Mouse (Mus musculus): ENCODE measurements around the gene Il16.

Gene Il16

GRCm38 (mm10) chr7:83682640-83683274, 62.8 kb downstream of the Il16 start:
- DNase-seq (ENCODE audit: low spot score in 2 of 2): no peak

- DNase-seq (ENCODE audit: low spot score in 2 of 2): no peak
Measured at GRCm38 (mm10) chr7:83678506-83678905, 67.0 kb downstream of the Il16 start.

- no peak for DNase-seq (ENCODE audit: low spot score in 2 of 2)
Measured at GRCm38 (mm10) chr7:83677296-83677695, 68.2 kb downstream of the Il16 start.

GRCm38 (mm10) chr7:83675545-83676254, 69.8 kb downstream of the Il16 start:
- DNase-seq (ENCODE audit: low spot score in 2 of 2): no peak

GRCm38 (mm10) chr7:83671573-83671972, 74.0 kb downstream of the Il16 start:
- no peak for DNase-seq (ENCODE audit: low spot score in 2 of 2)

GRCm38 (mm10) chr7:83668724-83669123, 76.8 kb downstream of the Il16 start:
- no peak for DNase-seq (ENCODE audit: low spot score in 2 of 2)

GRCm38 (mm10) chr7:83667936-83668645, 77.4 kb downstream of the Il16 start:
- DNase-seq (ENCODE audit: low spot score in 2 of 2): peak in 1 of 2 experiments; percentile 26

GRCm38 (mm10) chr7:83666087-83666595, 79.4 kb downstream of the Il16 start:
- DNase-seq (ENCODE audit: low spot score in 2 of 2): no peak

- no peak for DNase-seq (ENCODE audit: low spot score in 2 of 2)
Measured at GRCm38 (mm10) chr7:83662711-83663375, 82.7 kb downstream of the Il16 start.

- DNase-seq (ENCODE audit: low spot score in 2 of 2): no peak
Measured at GRCm38 (mm10) chr7:83661763-83662162, 83.8 kb downstream of the Il16 start.

- no peak for DNase-seq (ENCODE audit: low spot score in 2 of 2)
Measured at GRCm38 (mm10) chr7:83661031-83661430, 84.5 kb downstream of the Il16 start.

GRCm38 (mm10) chr7:83660273-83660691, 85.2 kb downstream of the Il16 start:
- no peak for DNase-seq (ENCODE audit: low spot score in 2 of 2)

- DNase-seq (ENCODE audit: low spot score in 2 of 2): no peak
Measured at GRCm38 (mm10) chr7:83659159-83660065, 86.1 kb downstream of the Il16 start.

GRCm38 (mm10) chr7:83658716-83659115, 86.8 kb downstream of the Il16 start:
- DNase-seq (ENCODE audit: low spot score in 2 of 2): no peak

GRCm38 (mm10) chr7:83654938-83655630, 90.4 kb downstream of the Il16 start:
- DNase-seq (ENCODE audit: low spot score in 2 of 2): no peak

GRCm38 (mm10) chr7:83654196-83654595, 91.3 kb downstream of the Il16 start:
- DNase-seq (ENCODE audit: low spot score in 2 of 2): no peak

GRCm38 (mm10) chr7:83653605-83654051, 91.9 kb downstream of the Il16 start:
- no peak for DNase-seq (ENCODE audit: low spot score in 2 of 2)

- DNase-seq (ENCODE audit: low spot score in 2 of 2): no peak
Measured at GRCm38 (mm10) chr7:83652498-83652897, 93.0 kb downstream of the Il16 start.

GRCm38 (mm10) chr7:83650638-83651037, 94.9 kb downstream of the Il16 start:
- no peak for DNase-seq (ENCODE audit: low spot score in 2 of 2)

- DNase-seq (ENCODE audit: low spot score in 2 of 2): no peak
Measured at GRCm38 (mm10) chr7:83648807-83649206, 96.7 kb downstream of the Il16 start.

Measured in urinary bladder, postnatal 4 days (tissue).